ENCODE assay signal across 8 mouse cellular contexts in genomic region chr2:146612522-146613288, GRCm38 (mm10).
DNase-seq lines count a peak whose midpoint lies in the region; ATAC-seq and TF ChIP-seq lines count a peak whose summit lies in the region.

No protein-coding gene starts in this region.

- no peak overlapping the region for H3K27ac ChIP-seq in layer of hippocampus, adult 2 months
- no peak overlapping the region for H3K27ac ChIP-seq in forebrain, embryonic 15.5 days (replicated peaks)
- no peak overlapping the region for H3K27ac ChIP-seq in hindbrain, postnatal 0 days
- no peak overlapping the region for H3K27ac ChIP-seq in midbrain, embryonic 16.5 days (ENCODE audit: low read length)
- H3K27ac ChIP-seq in stomach, embryonic 14.5 days (ENCODE audit: low read length), result no peak overlapping the region

- peak overlapping the region; percentile 47 for H3K4me2 ChIP-seq in forebrain, embryonic 15.5 days (replicated peaks)
- peak overlapping the region; percentile 44 for H3K4me2 ChIP-seq in hindbrain, postnatal 0 days (ENCODE audit: low read depth, low read length)
- peak overlapping the region; percentile 67 for H3K4me2 ChIP-seq in midbrain, embryonic 16.5 days (ENCODE audit: low read length)
- H3K4me2 ChIP-seq in stomach, embryonic 14.5 days (replicated peaks; ENCODE audit: low read depth, low read length), result peak overlapping the region; percentile 42

- no peaks in the 10 kb centered on the region for H3K27me3 ChIP-seq in forebrain, embryonic 15.5 days
- H3K27me3 ChIP-seq in hindbrain, postnatal 0 days (ENCODE audit: insufficient read depth, low read length), result no peaks in the 10 kb centered on the region
- H3K27me3 ChIP-seq in midbrain, embryonic 16.5 days (ENCODE audit: control insufficient read depth, insufficient read depth, low read depth, low read length), result no peaks in the 10 kb centered on the region
- no peaks in the 10 kb centered on the region for H3K27me3 ChIP-seq in stomach, embryonic 14.5 days (ENCODE audit: control insufficient read depth, insufficient read depth, low read length)

- DNase-seq in layer of hippocampus, adult 2 months (ENCODE audit: low spot score in 2 of 2), result peak in 1 of 2 experiments; percentile 43
- DNase-seq in layer of hippocampus, adult 9-10 months (ENCODE audit: low spot score), result no peak
- peak; percentile 4 for DNase-seq in cerebellum, adult 11-12 months
- peak; percentile 66 for DNase-seq in hindbrain, postnatal 0 days (ENCODE audit: low spot score)
- peak; percentile 58 for DNase-seq in liver

- H3K36me3 ChIP-seq in forebrain, embryonic 15.5 days, result no peaks in the 10 kb centered on the region
- no peaks in the 10 kb centered on the region for H3K36me3 ChIP-seq in hindbrain, postnatal 0 days (ENCODE audit: insufficient read depth, low read length)
- no peaks in the 10 kb centered on the region for H3K36me3 ChIP-seq in midbrain, embryonic 16.5 days (ENCODE audit: control insufficient read depth, insufficient read depth, low read length)
- no peaks in the 10 kb centered on the region for H3K36me3 ChIP-seq in stomach, embryonic 14.5 days (ENCODE audit: control insufficient read depth, insufficient read depth, low read length)

- peak; percentile 55 for ATAC-seq in forebrain, embryonic 15.5 days (replicated peaks)
- no peak for ATAC-seq in hindbrain, postnatal 0 days
- ATAC-seq in midbrain, embryonic 16.5 days, result peak; percentile 57; the same call in 1 of the 2 replicates
- ATAC-seq in stomach, embryonic 14.5 days (ENCODE audit: insufficient number of reproducible peaks, insufficient read depth, low FRiP score, low read depth), result no peak

- no peak overlapping the region; the same call in 1 of the 2 replicates for H3K4me3 ChIP-seq in layer of hippocampus, adult 2 months
- peak overlapping the region; percentile 8; the same call in 1 of the 2 replicates for H3K4me3 ChIP-seq in forebrain, embryonic 15.5 days
- no peak overlapping the region for H3K4me3 ChIP-seq in hindbrain, postnatal 0 days (ENCODE audit: low read length)
- peak overlapping the region; percentile 22; the same call in 1 of the 2 replicates for H3K4me3 ChIP-seq in midbrain, embryonic 16.5 days (ENCODE audit: low read depth, low read length)
- no peak overlapping the region for H3K4me3 ChIP-seq in stomach, embryonic 14.5 days (ENCODE audit: low read depth, low read length)

- peak; percentile 84 for TF ChIP-seq CTCF in layer of hippocampus, adult 2 months (conservative IDR thresholded peaks at IDR 0.05)
- TF ChIP-seq CTCF in hindbrain, postnatal 0 days (IDR thresholded peaks at IDR 0.05; ENCODE audit: low read depth), result peak; percentile 86

- peaks cover 5% of the 10 kb centered on the region for H3K4me1 ChIP-seq in forebrain, embryonic 15.5 days
- H3K4me1 ChIP-seq in hindbrain, postnatal 0 days (ENCODE audit: insufficient read depth, low read length), result no peaks in the 10 kb centered on the region
- H3K4me1 ChIP-seq in midbrain, embryonic 16.5 days (ENCODE audit: control insufficient read depth, insufficient read depth, low read length), result peaks cover 5% of the 10 kb centered on the region
- H3K4me1 ChIP-seq in stomach, embryonic 14.5 days (ENCODE audit: control insufficient read depth, insufficient read depth, low read length), result no peaks in the 10 kb centered on the region

- WGBS in forebrain, embryonic 15.5 days, result 6% methylated on average over 20 of the region's 20 CpGs
- 9% methylated on average over 20 of the region's 20 CpGs for WGBS in hindbrain, postnatal 0 days
- 6% methylated on average over 20 of the region's 20 CpGs for WGBS in midbrain, embryonic 16.5 days
- 7% methylated on average over 20 of the region's 20 CpGs for WGBS in stomach, embryonic 14.5 days

- H3K9ac ChIP-seq in forebrain, embryonic 15.5 days (replicated peaks), result no peak overlapping the region
- H3K9ac ChIP-seq in hindbrain, postnatal 0 days (replicated peaks; ENCODE audit: low read length), result no peak overlapping the region
- no peak overlapping the region for H3K9ac ChIP-seq in midbrain, embryonic 16.5 days (ENCODE audit: low read depth, low read length)
- H3K9ac ChIP-seq in stomach, embryonic 14.5 days (replicated peaks; ENCODE audit: low read depth, low read length), result no peak overlapping the region; the same call in 1 of the 2 replicates

- H3K9me3 ChIP-seq in forebrain, embryonic 15.5 days, result no peaks in the 10 kb centered on the region
- no peaks in the 10 kb centered on the region for H3K9me3 ChIP-seq in hindbrain, postnatal 0 days (ENCODE audit: low read length)
- no peaks in the 10 kb centered on the region for H3K9me3 ChIP-seq in midbrain, embryonic 16.5 days (replicated peaks; ENCODE audit: control insufficient read depth, low read length, poor library complexity, severe bottlenecking)
- H3K9me3 ChIP-seq in stomach, embryonic 14.5 days (ENCODE audit: control insufficient read depth, low read depth, low read length), result no peaks in the 10 kb centered on the region

Comparison
In these comparisons a context has a peak if more than half of its experiments do, and no peak if none do; other contexts are left out.
1. H3K4me3 ChIP-seq: peak in forebrain, embryonic 15.5 days (single experiment) and midbrain, embryonic 16.5 days (single experiment); none in layer of hippocampus, adult 2 months (single experiment), hindbrain, postnatal 0 days (single experiment) and stomach, embryonic 14.5 days (single experiment).
2. ATAC-seq: peak in forebrain, embryonic 15.5 days (single experiment) and midbrain, embryonic 16.5 days (single experiment); none in hindbrain, postnatal 0 days (single experiment) and stomach, embryonic 14.5 days (single experiment).
3. Peak in every context shown above with its lines, with median percentiles within 50 percentile points of each other: H3K4me2 ChIP-seq.